Mouse (Mus musculus) neural tube, embryonic 13.5 days (tissue): ENCODE results near the gene 4930452B06Rik. TPM values are rescaled to one million over a fixed set of nuclear protein-coding genes. Genes with fewer than 3 reads are reported as not detected.

Experiments
- ATAC-seq: fragments of 200-750 bp; cut with Nextera tagmentation; 2 replicates; pipeline ENCODE4 v1.8.0; 2017; ENCODE audit warnings: low read depth, mild to moderate bottlenecking, moderate TSS enrichment, moderate library complexity
- H3K27ac ChIP-seq: fragments of 300-500 bp; sonication (generic); replicated peaks from 2 replicates; pipeline ENCODE4 v1.5.1; 2015; ENCODE audit warnings: moderate library complexity, mild to moderate bottlenecking, inconsistent platforms
- H3K27me3 ChIP-seq: fragments of 300-500 bp; sonication (generic); 2 replicates; pipeline ENCODE4 v1.6.1; 2015; ENCODE audit warnings: mild to moderate bottlenecking, inconsistent platforms
- H3K36me3 ChIP-seq: fragments of 300-500 bp; sonication (generic); 2 replicates; pipeline ENCODE4 v1.6.1; 2015; ENCODE audit warnings: mild to moderate bottlenecking, inconsistent platforms
- H3K4me1 ChIP-seq: fragments of 300-500 bp; sonication (generic); replicated peaks from 2 replicates; pipeline ENCODE4 v1.6.1; 2015; ENCODE audit warnings: inconsistent platforms
- H3K4me2 ChIP-seq: fragments of 300-500 bp; sonication (generic); 2 replicates; pipeline ENCODE4 v1.6.1; 2015; ENCODE audit warnings: inconsistent platforms, mild to moderate bottlenecking, moderate library complexity
- H3K4me3 ChIP-seq: fragments of 300-500 bp; sonication (generic); 2 replicates; pipeline ENCODE4 v1.5.1; 2015; ENCODE audit warnings: mild to moderate bottlenecking, inconsistent platforms
- H3K9ac ChIP-seq: fragments of 300-500 bp; sonication (generic); 2 replicates; pipeline ENCODE4 v1.6.1; 2015; ENCODE audit warnings: moderate library complexity, mild to moderate bottlenecking, inconsistent platforms
- H3K9me3 ChIP-seq: fragments of 300-500 bp; sonication (generic); 2 replicates; pipeline ENCODE4 v1.6.1; 2016; ENCODE audit warnings: inconsistent platforms
- WGBS: fragments of 180-500 bp; shearing (Covaris S2); methylation state at CpG from one replicate; pipeline ENCODE4 v1.1.7; 2015; 5-methylcytosine and 5-hydroxymethylcytosine counted together
- polyA plus RNA-seq: library from polyadenylated mRNA; unstranded; fragments of >200 nt; fragmentation: Nextera tagmentation; extraction: Ambion mirVana; gene quantifications from 2 replicates; pipeline ENCODE4 v1.2.1, GENCODE M21; 2015

Gene 4930452B06Rik
- polyA plus RNA-seq, 1 experiment from 2014 or later: 4.3 TPM

DNA sequence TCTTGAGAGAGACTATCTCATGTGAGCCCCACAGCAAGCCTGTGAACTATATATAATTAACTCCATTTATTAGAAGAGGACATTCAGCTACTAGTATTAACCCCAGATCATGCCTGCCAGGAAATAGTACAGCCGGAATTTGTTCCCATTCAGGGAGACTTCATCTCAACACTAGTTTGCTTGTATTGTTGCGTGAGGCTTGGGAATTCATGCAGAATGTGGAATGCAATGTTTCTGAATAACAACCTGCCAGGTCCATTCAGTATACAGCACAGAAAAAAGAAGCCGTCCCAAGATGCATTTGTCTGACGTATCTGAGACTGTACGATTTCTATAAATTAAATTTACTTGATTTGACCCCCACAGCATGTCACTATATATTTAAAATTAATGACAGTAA, 190.2 kb downstream of the 4930452B06Rik start:
- no peaks in the 10 kb centered on the region for H3K9me3 ChIP-seq
- H3K4me1 ChIP-seq: peaks cover 8% of the 10 kb centered on the region; the same call in 1 of the 2 replicates
- ATAC-seq: no peak
- H3K27me3 ChIP-seq: no peaks in the 10 kb centered on the region
- H3K9ac ChIP-seq: no peak overlapping the region
- 59% methylated on average over 5 of the region's 5 CpGs for WGBS
- H3K27ac ChIP-seq: no peak overlapping the region
- no peak overlapping the region for H3K4me2 ChIP-seq
- H3K4me3 ChIP-seq: no peak overlapping the region
- no peaks in the 10 kb centered on the region for H3K36me3 ChIP-seq

DNA sequence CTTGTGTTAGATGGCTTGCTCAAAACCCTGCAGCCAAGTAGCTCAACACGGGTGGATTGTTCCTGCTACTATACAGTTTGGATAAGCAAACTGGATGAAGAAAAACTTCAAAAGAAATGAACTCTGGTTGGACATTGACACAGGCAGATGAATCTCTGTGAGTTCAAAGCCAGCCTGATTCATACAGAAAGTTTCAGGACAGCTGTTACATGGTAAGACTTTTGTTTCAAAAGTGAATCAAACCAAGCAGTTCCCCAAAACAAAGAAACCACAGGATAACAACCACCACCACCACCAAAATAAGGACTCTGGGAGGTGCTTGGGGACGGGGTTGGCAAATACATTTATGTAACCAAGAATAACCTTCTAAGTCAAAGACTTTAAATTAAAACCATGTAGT, 193.2 kb downstream of the 4930452B06Rik start:
- H3K27ac ChIP-seq: no peak overlapping the region
- no peak overlapping the region for H3K9ac ChIP-seq
- 85% methylated on average over 2 of the region's 2 CpGs for WGBS
- ATAC-seq: no peak
- no peak overlapping the region for H3K4me2 ChIP-seq
- no peak overlapping the region for H3K4me3 ChIP-seq
- H3K36me3 ChIP-seq: no peaks in the 10 kb centered on the region
- no peaks in the 10 kb centered on the region for H3K9me3 ChIP-seq
- H3K4me1 ChIP-seq: peaks cover 8% of the 10 kb centered on the region; the same call in 1 of the 2 replicates
- no peaks in the 10 kb centered on the region for H3K27me3 ChIP-seq

DNA sequence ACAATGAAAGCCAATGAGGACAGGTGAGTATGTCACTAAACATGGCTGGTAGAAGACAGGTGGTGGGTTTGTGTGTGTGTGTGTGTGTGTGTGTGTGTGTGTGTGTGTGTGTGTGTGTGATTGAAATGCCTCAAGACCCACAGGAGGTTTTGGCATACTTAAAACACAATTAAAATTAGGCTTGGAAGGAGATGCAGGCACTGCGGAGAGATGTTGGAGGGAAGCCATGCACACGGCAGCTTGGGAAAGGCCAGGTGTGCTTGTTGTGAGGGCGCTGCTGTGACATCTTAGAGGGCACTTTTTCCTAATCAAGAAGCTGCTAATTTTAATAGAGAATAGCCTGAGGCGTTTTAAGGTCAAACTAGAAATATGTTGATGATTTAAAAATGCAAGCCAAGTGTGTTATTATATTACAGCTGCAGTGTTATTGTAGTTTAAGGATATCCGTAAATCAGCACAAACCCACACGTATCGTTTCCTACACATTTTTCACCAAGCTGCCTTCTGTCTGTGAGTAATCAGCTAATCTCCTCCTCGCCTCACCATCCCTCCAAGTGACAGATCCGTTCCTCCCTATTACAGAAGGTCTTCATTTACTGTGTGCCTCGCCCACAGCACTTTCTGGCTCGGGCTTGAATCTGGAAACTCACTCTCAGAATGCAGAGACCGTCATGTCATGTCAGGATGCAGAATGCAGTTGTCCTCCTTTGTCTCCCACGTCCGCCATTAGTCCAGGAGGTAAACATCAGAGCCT, 201.5 kb downstream of the 4930452B06Rik start:
- H3K9me3 ChIP-seq: no peaks in the 10 kb centered on the region
- H3K36me3 ChIP-seq: no peaks in the 10 kb centered on the region
- no peaks in the 10 kb centered on the region for H3K27me3 ChIP-seq
- no peak for ATAC-seq
- no peak overlapping the region for H3K4me2 ChIP-seq
- no peak overlapping the region for H3K9ac ChIP-seq
- no peak overlapping the region for H3K27ac ChIP-seq
- no peak overlapping the region for H3K4me3 ChIP-seq
- WGBS: 72% methylated on average over 14 of the region's 14 CpGs
- peaks cover 9% of the 10 kb centered on the region; the same call in 1 of the 2 replicates for H3K4me1 ChIP-seq

GRCm38 (mm10) chr14:8462973-8463372, 203.1 kb downstream of the 4930452B06Rik start:
- Histone ChIP-seq H3K27ac (no peak overlapping the region), H3K36me3 (no peaks in the 10 kb centered on the region), H3K4me1 (peaks cover 9% of the 10 kb centered on the region; the same call in 1 of the 2 replicates), H3K9me3 (no peaks in the 10 kb centered on the region), H3K4me3 (no peak overlapping the region), H3K9ac (no peak overlapping the region), H3K4me2 (no peak overlapping the region), H3K27me3 (no peaks in the 10 kb centered on the region)
- ATAC-seq: no peak
- 68% methylated on average over 4 of the region's 4 CpGs for WGBS

DNA sequence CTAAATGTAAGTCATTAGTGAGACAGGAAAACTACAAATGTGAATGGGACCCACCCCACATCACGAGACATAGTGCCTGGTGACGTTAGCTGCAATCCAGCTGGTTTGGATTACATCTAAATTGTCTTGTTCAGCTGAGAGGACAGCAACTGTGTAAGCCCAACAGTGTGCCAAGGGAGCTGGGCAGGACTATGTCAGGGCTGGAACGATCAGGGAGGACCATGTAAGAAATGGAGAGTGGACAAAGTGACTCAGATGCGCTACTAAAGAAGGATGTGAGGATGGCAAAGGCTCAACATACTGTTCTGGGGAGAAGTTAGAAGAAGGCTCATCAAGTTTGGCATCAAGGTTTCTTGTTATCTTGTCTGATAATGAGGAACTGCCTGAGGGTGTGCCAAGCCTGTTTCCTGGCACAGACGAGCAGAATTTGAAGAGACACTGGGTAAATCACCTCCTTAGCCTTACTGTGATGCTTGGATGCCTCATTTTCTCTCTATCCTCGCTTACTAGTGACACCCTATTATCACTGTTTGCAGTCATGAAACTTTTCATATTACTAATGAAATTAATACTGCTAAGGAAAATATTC, 203.6 kb downstream of the 4930452B06Rik start:
- ATAC-seq: no peak
- Histone ChIP-seq H3K36me3 (no peaks in the 10 kb centered on the region), H3K27me3 (no peaks in the 10 kb centered on the region), H3K4me3 (no peak overlapping the region), H3K9ac (no peak overlapping the region), H3K4me1 (peaks cover 9% of the 10 kb centered on the region; the same call in 1 of the 2 replicates), H3K27ac (no peak overlapping the region), H3K9me3 (no peaks in the 10 kb centered on the region), H3K4me2 (no peak overlapping the region)
- WGBS: 85% methylated on average over 6 of the region's 6 CpGs

- Histone ChIP-seq H3K36me3 (no peaks in the 10 kb centered on the region), H3K9me3 (no peaks in the 10 kb centered on the region), H3K27me3 (no peaks in the 10 kb centered on the region), H3K4me3 (no peak overlapping the region), H3K4me2 (peak overlapping the region; percentile 33), H3K4me1 (peaks cover 9% of the 10 kb centered on the region; the same call in 1 of the 2 replicates), H3K27ac (no peak overlapping the region), H3K9ac (no peak overlapping the region)
- peak; percentile 77 for ATAC-seq
- WGBS: 38% methylated on average over 19 of the region's 19 CpGs
These were observed 205.6 kb downstream of the 4930452B06Rik start for GRCm38 (mm10) chr14:8460226-8461129.

- Histone ChIP-seq H3K4me1 (peaks cover 9% of the 10 kb centered on the region; the same call in 1 of the 2 replicates), H3K27ac (no peak overlapping the region), H3K27me3 (no peaks in the 10 kb centered on the region), H3K9ac (no peak overlapping the region), H3K4me3 (no peak overlapping the region), H3K9me3 (no peaks in the 10 kb centered on the region), H3K36me3 (no peaks in the 10 kb centered on the region), H3K4me2 (no peak overlapping the region)
- 70% methylated on average over 4 of the region's 4 CpGs for WGBS
- no peak for ATAC-seq
These were observed 206.3 kb downstream of the 4930452B06Rik start for GRCm38 (mm10) chr14:8459759-8460158.

- Histone ChIP-seq H3K9ac (no peak overlapping the region), H3K36me3 (no peaks in the 10 kb centered on the region), H3K9me3 (no peaks in the 10 kb centered on the region), H3K27ac (no peak overlapping the region), H3K4me1 (no peaks in the 10 kb centered on the region), H3K27me3 (no peaks in the 10 kb centered on the region), H3K4me3 (no peak overlapping the region), H3K4me2 (no peak overlapping the region)
- ATAC-seq: no peak
- 91% methylated on average over 4 of the region's 4 CpGs for WGBS
These were observed 214.9 kb downstream of the 4930452B06Rik start for GRCm38 (mm10) chr14:8451117-8451516.

DNA sequence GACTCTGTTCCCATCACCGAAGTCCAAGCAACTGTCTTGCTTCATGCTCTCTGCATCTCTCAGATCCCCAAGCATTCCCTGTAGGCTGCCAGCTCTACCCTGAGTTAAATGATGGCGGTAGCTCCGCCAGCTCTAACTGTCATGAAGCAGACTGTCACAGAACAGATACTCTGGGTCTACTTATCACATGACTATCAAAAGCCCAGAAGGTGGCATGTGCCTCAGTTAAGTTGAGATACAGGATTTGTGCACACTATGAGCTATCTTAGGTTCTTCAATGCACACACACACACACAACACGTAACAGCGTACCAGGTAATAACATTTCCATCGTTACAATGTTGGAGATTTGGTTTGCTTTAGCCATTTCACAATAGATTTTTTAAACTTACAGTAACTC, 215.7 kb downstream of the 4930452B06Rik start:
- no peaks in the 10 kb centered on the region for H3K36me3 ChIP-seq
- no peak overlapping the region for H3K27ac ChIP-seq
- ATAC-seq: no peak
- 93% methylated on average over 6 of the region's 6 CpGs for WGBS
- H3K4me2 ChIP-seq: no peak overlapping the region
- no peaks in the 10 kb centered on the region for H3K4me1 ChIP-seq
- H3K9ac ChIP-seq: no peak overlapping the region
- H3K27me3 ChIP-seq: no peaks in the 10 kb centered on the region
- H3K9me3 ChIP-seq: no peaks in the 10 kb centered on the region
- no peak overlapping the region for H3K4me3 ChIP-seq

- H3K4me1 ChIP-seq: no peaks in the 10 kb centered on the region
- no peak overlapping the region for H3K27ac ChIP-seq
- no peak overlapping the region for H3K9ac ChIP-seq
- ATAC-seq: no peak
- no peak overlapping the region for H3K4me3 ChIP-seq
- H3K9me3 ChIP-seq: no peaks in the 10 kb centered on the region
- no peak overlapping the region for H3K4me2 ChIP-seq
- no peaks in the 10 kb centered on the region for H3K36me3 ChIP-seq
- no peaks in the 10 kb centered on the region for H3K27me3 ChIP-seq
These were observed 216.7 kb downstream of the 4930452B06Rik start for GRCm38 (mm10) chr14:8449299-8449698.

- H3K9ac ChIP-seq: no peak overlapping the region
- no peak for ATAC-seq
- no peak overlapping the region for H3K27ac ChIP-seq
- H3K4me3 ChIP-seq: no peak overlapping the region
- H3K36me3 ChIP-seq: no peaks in the 10 kb centered on the region
- no peak overlapping the region for H3K4me2 ChIP-seq
- H3K4me1 ChIP-seq: no peaks in the 10 kb centered on the region
- no peaks in the 10 kb centered on the region for H3K9me3 ChIP-seq
- 100% methylated on average over 1 of the region's 1 CpGs for WGBS
- no peaks in the 10 kb centered on the region for H3K27me3 ChIP-seq
These were observed 218.7 kb downstream of the 4930452B06Rik start for GRCm38 (mm10) chr14:8447352-8447751.

DNA sequence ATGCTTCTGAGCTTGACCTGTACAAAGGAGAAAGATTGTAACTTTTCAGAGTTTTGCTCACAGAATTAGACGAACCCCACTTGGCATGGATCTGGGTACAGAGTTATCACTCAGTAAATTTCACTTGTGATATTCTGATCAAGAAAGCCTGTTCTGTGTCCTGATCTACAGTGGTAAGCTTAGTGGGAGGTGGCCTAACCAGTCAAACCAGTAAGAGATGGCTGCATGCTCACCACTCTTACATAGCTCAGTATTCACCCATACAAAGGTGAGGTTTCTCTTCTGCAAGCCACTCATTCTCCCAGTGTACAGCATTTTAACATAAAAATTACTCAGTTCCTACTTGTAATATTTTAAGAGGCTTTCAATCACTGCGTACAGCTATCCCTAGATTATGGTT, 221.7 kb downstream of the 4930452B06Rik start:
- H3K4me1 ChIP-seq: no peaks in the 10 kb centered on the region
- H3K9me3 ChIP-seq: no peaks in the 10 kb centered on the region
- no peaks in the 10 kb centered on the region for H3K36me3 ChIP-seq
- no peak overlapping the region for H3K9ac ChIP-seq
- no peak for ATAC-seq
- no peak overlapping the region for H3K27ac ChIP-seq
- no peak overlapping the region for H3K4me3 ChIP-seq
- no peaks in the 10 kb centered on the region for H3K27me3 ChIP-seq
- 87% methylated on average over 2 of the region's 2 CpGs for WGBS
- H3K4me2 ChIP-seq: no peak overlapping the region
